Comparison of ENCODE assay signal across 9 mouse cellular contexts in genomic region chr12:8638411-8639087, GRCm38 (mm10). TPM values are rescaled to one million over a fixed set of nuclear protein-coding genes. Genes with fewer than 3 reads are reported as not detected.
DNase-seq lines count a peak whose midpoint lies in the region; ATAC-seq and TF ChIP-seq lines count a peak whose summit lies in the region.
"Not testable (repeated sequence)": the region's sequence is repeated elsewhere in the genome, so short reads cannot be mapped to it uniquely, and the experiment has no call there.
"Had no signal": no experiment of that assay in that cellular context is flagged by ENCODE, and none has a peak within 500 bp of the region (broad histone marks: within the 10 kb centered on the region; RNA-seq: fewer than 3 reads in every experiment).

No protein-coding gene starts in this region.

- ATAC-seq in limb, embryonic 11.5 days (ENCODE audit: insufficient number of reproducible peaks, low FRiP score, low TSS enrichment, low read depth) = not testable (repeated sequence)

- not testable (repeated sequence) for H3K27ac ChIP-seq in cortical plate, adult 2 months (ENCODE audit: insufficient read depth, low read length); limb, embryonic 11.5 days (replicated peaks; ENCODE audit: low read depth, low read length)

- not testable (repeated sequence) for H3K4me1 ChIP-seq in cortical plate, adult 2 months (ENCODE audit: control insufficient read depth, insufficient read depth, low read length); limb, embryonic 11.5 days (ENCODE audit: control insufficient read depth, insufficient read depth, low read length)

- TF ChIP-seq POLR2A in cortical plate, adult 2 months (IDR thresholded peaks at IDR 0.05; ENCODE audit: extremely low read depth, insufficient read depth, low read length) = not testable (repeated sequence)

- H3K9me3 ChIP-seq in limb, embryonic 11.5 days (ENCODE audit: control insufficient read depth, low read length) = not testable (repeated sequence)

- TF ChIP-seq CTCF in cortical plate, adult 2 months (IDR thresholded peaks at IDR 0.05; ENCODE audit: extremely low read depth, insufficient read depth, low read length) = peak; percentile 64

- H3K36me3 ChIP-seq in limb, embryonic 11.5 days (ENCODE audit: control insufficient read depth, insufficient read depth, low read length) = not testable (repeated sequence)

- WGBS in limb, embryonic 11.5 days = 75% methylated on average over 10 of the region's 10 CpGs

- peak; percentile 93 for DNase-seq in 416B (ENCODE audit: low read depth)
- peak; percentile 77 for DNase-seq in adrenal gland, adult 2 months
- DNase-seq in gastrocnemius, postnatal 25 days = peak; percentile 56
- peak; percentile 61 to 77 for DNase-seq in kidney, adult 8-10 months
- DNase-seq in limb, embryonic 11.5 days (ENCODE audit: low spot score) = peak; percentile 84
- DNase-seq in monocyte, adult 2 months (ENCODE audit: low read depth in 1 of 2, low spot score in 2 of 2) = peak; percentile 57 to 84
- peak; percentile 86 to 90 for DNase-seq in spleen, postnatal 10 days (ENCODE audit: low spot score in 2 of 2)

- not testable (repeated sequence) for H3K9ac ChIP-seq in limb, embryonic 11.5 days (ENCODE audit: low read length)

- H3K27me3 ChIP-seq in limb, embryonic 11.5 days (ENCODE audit: control insufficient read depth, insufficient read depth, low read length) = not testable (repeated sequence)

- not testable (repeated sequence) for H3K4me3 ChIP-seq in cortical plate, adult 2 months (ENCODE audit: insufficient read depth, low read length); limb, embryonic 11.5 days (ENCODE audit: low read depth, low read length)

- H3K4me2 ChIP-seq in limb, embryonic 11.5 days (ENCODE audit: low read depth, severe bottlenecking) = not testable (repeated sequence)

RNA-seq across cellular contexts. Expression of gene Pum2, which starts 35.4 kb away (rescaled TPM):
- total RNA-seq in adrenal gland, adult 2 months (2021) = 100 to 1,000 TPM; 118 to 121 TPM
- polyA plus RNA-seq in adrenal gland, adult 2 months (2012; rRNA removed) = 28.8 and 33.5 TPM in 2 replicates
- polyA plus RNA-seq in cortical plate, adult 2 months (2012; rRNA removed) = 79.5 and 81.9 TPM in 2 replicates
- total RNA-seq in gastrocnemius, postnatal 25 days (2021) = 10 to 100 TPM; 60.0 to 71.0 TPM
- 73.6 and 73.7 TPM in 2 replicates for polyA plus RNA-seq in limb, embryonic 11.5 days (2014; fragmentation: Nextera tagmentation; extraction: Ambion mirVana)

RNA-seq across cellular contexts. Expression of gene Slc7a15, which starts 39.7 kb away (rescaled TPM):
- total RNA-seq in adrenal gland, adult 2 months (2021) = not detected
- polyA plus RNA-seq in adrenal gland, adult 2 months (2012; rRNA removed) = not detected in 2 replicates
- polyA plus RNA-seq in cortical plate, adult 2 months (2012; rRNA removed) = not detected in 2 replicates
- not detected for total RNA-seq in gastrocnemius, postnatal 25 days (2021)
- not detected in 2 replicates for polyA plus RNA-seq in limb, embryonic 11.5 days (2014; fragmentation: Nextera tagmentation; extraction: Ambion mirVana)
- polyA plus RNA-seq: hindbrain, embryonic 16.5 days had no signal
